Mouse (Mus musculus): ENCODE results near the gene Cd59b. TPM values are rescaled to one million over a fixed set of nuclear protein-coding genes. Genes with fewer than 3 reads are reported as not detected.

The Cd59b gene
- 4.3 and 8.4 TPM in 2 replicates for polyA plus RNA-seq (2016; fragmentation: Nextera tagmentation; extraction: Ambion mirVana)

DNA sequence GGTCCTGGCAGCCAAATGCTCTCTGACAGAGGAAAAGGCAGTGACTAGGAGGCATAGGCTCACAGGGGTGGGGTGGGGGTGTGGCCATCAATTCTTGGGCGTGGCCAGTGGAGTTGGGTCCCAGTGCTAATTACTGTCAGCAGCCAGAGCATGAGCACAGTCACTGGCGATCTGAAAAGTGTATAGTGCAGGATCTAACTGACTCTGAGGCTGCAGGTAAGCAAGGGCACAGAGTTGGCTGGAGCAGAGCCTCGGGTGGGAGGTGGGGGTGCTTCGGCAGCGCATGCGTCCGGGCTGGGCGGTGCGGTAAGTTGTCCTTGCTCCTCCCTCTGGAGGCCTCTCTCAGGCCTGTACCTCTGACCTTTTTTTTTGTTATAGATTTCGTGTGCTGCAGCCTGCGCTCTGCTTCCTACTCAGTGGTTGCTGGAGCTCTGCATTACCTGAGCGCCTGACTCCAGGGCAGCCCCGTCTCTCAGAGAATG lies at the start of gene Cd59b:
Cd59b (plus strand) TSS at position 146 of the 482 bp plus-strand sequence.
- Histone ChIP-seq H3K9me3 (peaks cover 5% of the 10 kb centered on the region; the same call in 1 of the 2 replicates), H3K36me3 (peaks cover 6% of the 10 kb centered on the region; the same call in 1 of the 2 replicates), H3K4me1 (peaks cover 8% of the 10 kb centered on the region), H3K27ac (peak within 1 kb of the TSS; percentile 85), H3K27me3 (ENCODE audit: insufficient read depth, poor library complexity, severe bottlenecking) (no peaks in the 10 kb centered on the region), H3K4me3 (peak within 1 kb of the TSS; percentile 55)
- 7% methylated on average over 13 of the region's 13 CpGs for WGBS
- DNase-seq (ENCODE audit: low spot score), result peak; percentile 90

GRCm38 (mm10) chr2:104023096-104023495 lies 46.6 kb upstream of the Cd59b start:
- no peaks in the 10 kb centered on the region for H3K4me1 ChIP-seq
- no peak overlapping the region for H3K4me3 ChIP-seq
- no peaks in the 10 kb centered on the region for H3K36me3 ChIP-seq
- no peak overlapping the region for H3K27ac ChIP-seq
- H3K9me3 ChIP-seq, result no peaks in the 10 kb centered on the region
- 82% methylated on average over 7 of the region's 7 CpGs for WGBS
- H3K27me3 ChIP-seq (ENCODE audit: insufficient read depth, poor library complexity, severe bottlenecking), result no peaks in the 10 kb centered on the region
- no peak for DNase-seq (ENCODE audit: low spot score)

DNA sequence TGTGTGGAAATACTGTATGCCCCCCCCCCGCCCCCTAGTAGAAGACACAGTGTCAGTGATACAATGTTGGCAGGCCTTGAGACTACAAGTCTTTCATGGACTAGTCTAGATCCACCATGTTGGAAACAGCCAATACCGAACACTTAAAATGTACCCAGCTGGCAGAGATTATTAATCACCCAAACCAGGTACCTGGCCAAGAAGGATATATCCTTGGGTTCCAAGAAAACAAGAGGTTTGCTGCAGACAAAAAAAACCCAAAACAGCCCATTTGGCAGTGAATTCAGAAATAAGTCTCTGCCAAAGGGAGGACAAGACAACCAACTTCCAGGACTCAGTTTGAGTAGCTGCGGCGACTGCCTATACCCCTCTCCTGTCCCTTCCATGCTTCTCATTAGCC lies 45.0 kb upstream of the Cd59b start:
- H3K27ac ChIP-seq, result no peak overlapping the region
- 91% methylated on average over 4 of the region's 4 CpGs for WGBS
- H3K36me3 ChIP-seq, result no peaks in the 10 kb centered on the region
- H3K27me3 ChIP-seq (ENCODE audit: insufficient read depth, poor library complexity, severe bottlenecking), result no peaks in the 10 kb centered on the region
- DNase-seq (ENCODE audit: low spot score), result no peak
- no peaks in the 10 kb centered on the region for H3K9me3 ChIP-seq
- H3K4me3 ChIP-seq, result no peak overlapping the region
- peaks cover 13% of the 10 kb centered on the region; the same call in 1 of the 2 replicates for H3K4me1 ChIP-seq

- Histone ChIP-seq H3K27me3 (ENCODE audit: insufficient read depth, poor library complexity, severe bottlenecking) (no peaks in the 10 kb centered on the region), H3K36me3 (peaks cover 5% of the 10 kb centered on the region; the same call in 1 of the 2 replicates), H3K4me1 (peaks cover 16% of the 10 kb centered on the region; the same call in 1 of the 2 replicates), H3K4me3 (peak within 1 kb of the TSS; percentile 83), H3K9me3 (no peaks in the 10 kb centered on the region), H3K27ac (peak within 1 kb of the TSS; percentile 95)
- peak; percentile 97 for DNase-seq (ENCODE audit: low spot score)
- under 1% methylated on average over 43 of the region's 44 CpGs for WGBS
Observed at GRCm38 (mm10) chr2:104027458-104028138, 42.1 kb upstream of the Cd59b start, which contains the start of gene Fbxo3. Fbxo3 (plus strand) TSS chr2:104027721.

GRCm38 (mm10) chr2:104028139-104028723 lies 41.4 kb upstream of the Cd59b start, which contains the start of gene 4931422A03Rik:
4931422A03Rik (minus strand) TSS chr2:104028361.
- under 1% methylated on average over 32 of the region's 32 CpGs for WGBS
- Histone ChIP-seq H3K27ac (peak within 1 kb of the TSS; percentile 95), H3K4me1 (peaks cover 16% of the 10 kb centered on the region; the same call in 1 of the 2 replicates), H3K27me3 (ENCODE audit: insufficient read depth, poor library complexity, severe bottlenecking) (no peaks in the 10 kb centered on the region), H3K36me3 (peaks cover 5% of the 10 kb centered on the region; the same call in 1 of the 2 replicates), H3K4me3 (peak within 1 kb of the TSS; percentile 83), H3K9me3 (no peaks in the 10 kb centered on the region)
- no peak for DNase-seq (ENCODE audit: low spot score)

DNA sequence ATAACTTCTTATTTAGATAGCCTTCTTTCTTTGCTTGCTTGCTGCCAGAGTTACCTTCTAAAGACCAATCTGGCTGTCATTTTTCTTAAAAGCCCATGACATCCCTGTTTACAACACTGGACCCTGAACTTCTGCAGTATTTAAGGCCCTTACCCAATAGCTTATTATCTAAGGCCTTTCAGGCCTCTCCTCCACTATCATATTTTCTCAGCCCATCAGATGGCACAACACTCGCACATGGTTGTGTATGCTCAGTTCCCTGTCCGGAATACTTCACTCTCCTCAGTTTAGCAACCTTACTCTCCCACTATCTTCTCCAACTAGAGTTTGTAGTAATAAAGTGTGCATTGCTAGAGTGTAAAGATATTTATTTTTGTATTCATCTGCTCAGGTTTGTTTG lies 40.6 kb upstream of the Cd59b start:
- 54% methylated on average over 2 of the region's 2 CpGs for WGBS
- no peak for DNase-seq (ENCODE audit: low spot score)
- no peak overlapping the region; the same call in 1 of the 2 replicates for H3K27ac ChIP-seq
- peaks cover 10% of the 10 kb centered on the region for H3K36me3 ChIP-seq
- H3K4me1 ChIP-seq, result peaks cover 16% of the 10 kb centered on the region; the same call in 1 of the 2 replicates
- no peaks in the 10 kb centered on the region for H3K27me3 ChIP-seq (ENCODE audit: insufficient read depth, poor library complexity, severe bottlenecking)
- no peaks in the 10 kb centered on the region for H3K9me3 ChIP-seq
- peak overlapping the region; percentile 83 for H3K4me3 ChIP-seq

GRCm38 (mm10) chr2:104030381-104030780 lies 39.3 kb upstream of the Cd59b start:
- H3K4me3 ChIP-seq, result no peak overlapping the region
- peaks cover 16% of the 10 kb centered on the region; the same call in 1 of the 2 replicates for H3K4me1 ChIP-seq
- WGBS, result 87% methylated on average over 3 of the region's 3 CpGs
- DNase-seq (ENCODE audit: low spot score), result no peak
- no peaks in the 10 kb centered on the region for H3K27me3 ChIP-seq (ENCODE audit: insufficient read depth, poor library complexity, severe bottlenecking)
- peaks cover 17% of the 10 kb centered on the region for H3K36me3 ChIP-seq
- H3K9me3 ChIP-seq, result no peaks in the 10 kb centered on the region
- H3K27ac ChIP-seq, result no peak overlapping the region

DNA sequence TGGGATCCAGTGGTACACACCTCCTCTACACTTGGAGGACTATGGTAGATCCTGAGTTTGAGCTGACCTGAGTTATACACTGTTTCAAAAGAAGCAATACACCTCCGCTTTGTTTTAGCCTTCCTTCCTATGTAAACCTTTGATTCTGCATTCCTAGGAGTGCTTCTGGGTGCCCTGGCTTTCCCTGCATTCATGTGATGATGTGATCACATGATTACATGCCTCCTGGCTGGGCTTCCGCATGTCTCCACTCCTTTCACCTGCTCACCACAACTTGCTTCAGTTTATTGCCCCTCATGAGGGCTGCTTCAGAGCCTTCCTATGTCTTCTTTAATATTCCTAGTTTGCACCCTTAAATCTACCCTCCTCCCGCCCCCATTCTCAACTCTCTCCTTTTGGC lies 37.6 kb upstream of the Cd59b start:
- Histone ChIP-seq H3K9me3 (no peaks in the 10 kb centered on the region), H3K27ac (no peak overlapping the region), H3K36me3 (peaks cover 33% of the 10 kb centered on the region), H3K4me1 (peaks cover 16% of the 10 kb centered on the region; the same call in 1 of the 2 replicates), H3K4me3 (no peak overlapping the region), H3K27me3 (ENCODE audit: insufficient read depth, poor library complexity, severe bottlenecking) (no peaks in the 10 kb centered on the region)
- DNase-seq (ENCODE audit: low spot score), result no peak
- WGBS, result 88% methylated on average over 3 of the region's 3 CpGs

GRCm38 (mm10) chr2:104034832-104035472 lies 34.7 kb upstream of the Cd59b start:
- no peak for DNase-seq (ENCODE audit: low spot score)

DNA sequence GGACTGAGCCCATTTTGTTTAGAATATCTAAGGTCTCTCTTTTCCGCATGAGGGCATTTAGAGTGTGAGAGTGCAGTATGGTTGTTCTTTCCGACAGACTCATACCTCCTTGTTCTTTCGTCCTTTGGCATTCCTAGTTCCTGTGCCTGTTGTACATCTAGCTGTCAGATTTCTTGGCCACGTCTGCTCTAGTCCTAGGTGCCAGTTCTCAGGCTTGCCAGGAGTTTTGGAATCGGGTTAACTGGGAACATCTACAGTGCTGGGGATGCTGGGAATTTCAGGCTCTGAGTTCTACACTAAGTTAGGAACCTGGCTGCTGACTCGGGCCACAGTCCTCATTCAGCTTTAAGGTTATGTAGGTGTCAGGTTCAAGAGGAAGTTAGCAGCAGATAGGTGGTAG lies 34.1 kb upstream of the Cd59b start:
- H3K4me1 ChIP-seq, result 0 out of 2 replicates have a peak, but pooled peaks cover 2% of the 10 kb centered on the region
- DNase-seq (ENCODE audit: low spot score), result no peak
- no peaks in the 10 kb centered on the region for H3K9me3 ChIP-seq
- H3K27me3 ChIP-seq (ENCODE audit: insufficient read depth, poor library complexity, severe bottlenecking), result no peaks in the 10 kb centered on the region
- H3K27ac ChIP-seq, result no peak overlapping the region
- peaks cover 57% of the 10 kb centered on the region for H3K36me3 ChIP-seq
- no peak overlapping the region for H3K4me3 ChIP-seq
- 78% methylated on average over 6 of the region's 6 CpGs for WGBS

More at GRCm38 (mm10) chr2:104034832-104035472, 34.7 kb upstream of the Cd59b start:
- Histone ChIP-seq H3K4me3 (no peak overlapping the region), H3K9me3 (no peaks in the 10 kb centered on the region), H3K27me3 (ENCODE audit: insufficient read depth, poor library complexity, severe bottlenecking) (no peaks in the 10 kb centered on the region), H3K27ac (no peak overlapping the region), H3K36me3 (peaks cover 52% of the 10 kb centered on the region), H3K4me1 (peaks cover under 1% of the 10 kb centered on the region; the same call in 1 of the 2 replicates)
- 31% methylated on average over 3 of the region's 3 CpGs for WGBS

DNA sequence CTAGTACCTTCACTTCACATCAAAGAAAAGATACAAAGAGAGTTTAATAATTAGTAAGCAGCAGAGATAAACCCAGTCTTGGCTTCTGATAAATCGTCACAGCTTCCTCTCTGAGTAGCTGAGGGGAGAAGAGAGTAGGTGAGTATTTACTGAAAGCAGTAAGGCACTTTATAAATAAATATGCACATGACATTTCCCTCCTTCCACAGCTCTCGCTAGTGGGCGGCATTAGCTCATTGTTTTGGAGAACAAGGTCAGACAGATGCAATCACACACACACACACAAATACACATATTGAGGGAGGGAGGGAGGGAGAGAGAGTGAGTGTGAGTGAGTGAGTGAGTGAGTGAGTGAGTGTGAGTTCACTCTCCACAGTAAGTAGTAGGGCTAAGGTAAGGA lies 33.3 kb upstream of the Cd59b start:
- 71% methylated on average over 3 of the region's 3 CpGs for WGBS
- Histone ChIP-seq H3K27me3 (ENCODE audit: insufficient read depth, poor library complexity, severe bottlenecking) (no peaks in the 10 kb centered on the region), H3K4me3 (no peak overlapping the region), H3K4me1 (0 out of 2 replicates have a peak, but pooled peaks cover 2% of the 10 kb centered on the region), H3K36me3 (peaks cover 60% of the 10 kb centered on the region), H3K9me3 (no peaks in the 10 kb centered on the region), H3K27ac (no peak overlapping the region)
- no peak for DNase-seq (ENCODE audit: low spot score)

- no peaks in the 10 kb centered on the region for H3K27me3 ChIP-seq (ENCODE audit: insufficient read depth, poor library complexity, severe bottlenecking)
- H3K4me1 ChIP-seq, result 0 out of 2 replicates have a peak, but pooled peaks cover 2% of the 10 kb centered on the region
- no peak for DNase-seq (ENCODE audit: low spot score)
- WGBS, result 75% methylated on average over 2 of the region's 2 CpGs
- H3K27ac ChIP-seq, result no peak overlapping the region
- H3K36me3 ChIP-seq, result peaks cover 55% of the 10 kb centered on the region
- H3K4me3 ChIP-seq, result no peak overlapping the region
- no peaks in the 10 kb centered on the region for H3K9me3 ChIP-seq
Observed at GRCm38 (mm10) chr2:104038236-104038635, 31.4 kb upstream of the Cd59b start.
